Mouse (Mus musculus): Measurements from ENCODE around the gene Ear6.
"Not testable (repeated sequence)": the region's sequence is repeated elsewhere in the genome, so short reads cannot be mapped to it uniquely, and the experiment has no call there.

The Ear6 gene

DNA sequence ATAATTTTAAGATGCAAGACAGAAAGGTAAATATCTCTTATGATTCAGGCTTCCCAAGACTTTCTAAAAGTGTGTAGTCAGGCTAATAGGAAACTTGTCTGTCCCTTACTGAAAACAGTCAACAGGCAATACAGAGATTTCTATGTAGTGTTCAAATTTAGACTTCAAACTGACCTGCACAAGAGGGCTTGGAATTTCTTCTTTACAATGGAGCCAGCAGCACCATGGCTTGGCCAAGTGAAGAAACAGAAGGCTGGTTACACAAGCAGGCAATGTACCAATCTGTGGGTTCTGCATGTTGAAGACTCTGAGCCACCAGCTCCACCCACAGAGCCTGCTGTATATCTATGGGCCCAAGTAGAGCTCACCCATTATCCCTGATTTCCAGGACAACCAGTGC, at the start of gene Ear6:
TSS of gene Ear6 (plus strand) at position 301 of the 400 bp plus-strand sequence.
- DNase-seq (ENCODE audit: low spot score) = no peak

DNA sequence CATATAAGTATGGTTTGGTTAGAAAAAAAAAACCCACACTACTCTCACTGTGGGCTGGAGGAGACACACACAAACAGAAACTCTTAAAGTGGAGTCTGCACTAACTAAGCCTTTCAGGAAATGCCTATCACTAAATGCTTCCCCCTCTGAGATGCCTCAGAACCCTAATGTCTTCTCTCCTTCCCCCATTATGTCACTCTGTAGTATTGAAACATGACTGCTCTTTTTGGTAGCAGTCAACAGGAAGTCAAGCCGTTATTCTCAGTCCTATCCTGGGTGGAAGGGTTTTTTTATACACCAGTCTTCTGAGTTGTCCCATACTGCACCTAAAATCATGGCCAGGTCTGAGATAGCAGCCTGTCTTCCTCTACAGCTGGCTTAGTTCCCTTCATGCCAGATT, 26.9 kb upstream of the Ear6 start:
- DNase-seq (ENCODE audit: low spot score) = no peak

DNA sequence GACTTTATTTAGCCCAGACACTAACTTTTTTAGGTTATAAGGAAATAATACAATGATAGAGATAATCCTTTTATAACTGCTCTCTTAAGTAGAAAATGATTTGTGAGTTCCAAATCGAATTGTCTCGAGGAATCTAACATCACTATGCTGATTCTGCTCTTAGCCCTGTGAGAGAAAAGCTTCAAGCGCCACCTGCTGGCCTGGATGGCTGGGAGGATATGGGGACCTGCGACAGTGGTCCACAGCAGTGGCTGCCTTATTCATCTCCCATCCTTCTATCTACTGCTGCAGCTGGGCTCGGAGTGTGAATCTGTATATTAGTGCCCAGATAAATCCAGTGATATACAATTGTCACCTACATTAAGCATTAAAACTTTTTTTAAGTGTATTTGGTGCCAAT, 25.7 kb upstream of the Ear6 start:
- peak; percentile 1 for DNase-seq (ENCODE audit: low spot score)

- no peak for DNase-seq (ENCODE audit: low spot score)
Observed at GRCm38 (mm10) chr14:51829188-51829587, 24.3 kb upstream of the Ear6 start.

DNA sequence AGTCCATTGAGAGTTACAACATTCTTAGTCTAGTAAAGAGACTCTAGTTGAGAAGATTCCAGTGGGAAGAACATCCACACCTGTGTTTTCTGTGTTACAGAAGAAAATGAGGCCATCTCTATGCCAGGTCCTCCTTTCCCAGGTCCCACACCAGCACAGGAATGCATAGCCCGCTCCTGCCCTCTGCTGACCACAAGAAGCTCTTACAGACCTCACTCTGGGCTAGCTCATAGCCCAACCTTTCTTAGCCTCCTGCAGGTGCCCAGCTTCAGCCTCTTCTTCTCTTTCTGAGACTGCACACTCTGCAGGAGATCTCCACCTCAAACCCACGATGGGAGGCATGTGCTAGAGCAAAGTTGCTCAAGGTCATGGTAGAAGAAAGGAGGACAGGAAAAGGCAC, 15.0 kb upstream of the Ear6 start:
- not testable (repeated sequence) for DNase-seq (ENCODE audit: low spot score)

DNA sequence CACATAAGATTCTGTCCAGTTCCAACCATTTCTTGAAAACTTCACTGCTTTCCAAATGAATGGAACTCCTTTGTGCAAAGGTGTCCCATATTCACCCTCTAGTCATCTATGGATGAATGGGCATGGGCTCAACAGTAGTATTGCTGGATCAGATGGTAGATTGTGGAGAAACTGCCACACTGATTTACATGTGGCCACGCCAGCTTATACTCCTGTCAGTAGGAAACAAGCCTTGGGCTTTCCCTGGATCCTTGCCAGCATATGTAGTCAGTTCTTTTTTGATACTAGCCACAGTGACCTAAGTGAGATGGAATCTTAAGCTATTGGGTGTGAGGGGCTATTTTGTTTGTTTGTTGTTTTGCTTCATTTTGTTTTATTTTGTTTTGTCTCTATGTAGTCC, 11.2 kb upstream of the Ear6 start:
- no peak for DNase-seq (ENCODE audit: low spot score)

DNA sequence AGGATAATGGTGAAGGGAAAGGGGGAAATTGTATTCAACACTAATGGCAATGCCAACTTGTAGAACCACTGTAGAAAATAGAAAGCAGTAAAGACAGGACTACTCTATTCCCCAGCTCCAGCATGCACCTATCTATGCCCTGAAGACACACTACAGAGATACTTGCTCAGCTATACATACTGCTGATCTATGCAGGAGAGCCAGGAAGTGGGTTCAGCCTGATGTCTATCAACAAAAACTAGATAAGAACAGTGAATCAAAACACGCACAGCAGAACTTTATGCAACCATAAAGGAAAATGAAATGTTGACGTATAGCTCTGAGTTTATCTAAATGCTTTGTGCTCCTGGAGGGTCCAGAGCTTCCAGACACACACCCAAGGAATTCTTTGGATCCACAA, 10.7 kb upstream of the Ear6 start:
- no peak for DNase-seq (ENCODE audit: low spot score)

- DNase-seq (ENCODE audit: low spot score) = no peak
Observed at GRCm38 (mm10) chr14:51843882-51844281, 9.6 kb upstream of the Ear6 start.

- DNase-seq (ENCODE audit: low spot score) = no peak
Observed at GRCm38 (mm10) chr14:51846566-51846965, 6.9 kb upstream of the Ear6 start.

DNA sequence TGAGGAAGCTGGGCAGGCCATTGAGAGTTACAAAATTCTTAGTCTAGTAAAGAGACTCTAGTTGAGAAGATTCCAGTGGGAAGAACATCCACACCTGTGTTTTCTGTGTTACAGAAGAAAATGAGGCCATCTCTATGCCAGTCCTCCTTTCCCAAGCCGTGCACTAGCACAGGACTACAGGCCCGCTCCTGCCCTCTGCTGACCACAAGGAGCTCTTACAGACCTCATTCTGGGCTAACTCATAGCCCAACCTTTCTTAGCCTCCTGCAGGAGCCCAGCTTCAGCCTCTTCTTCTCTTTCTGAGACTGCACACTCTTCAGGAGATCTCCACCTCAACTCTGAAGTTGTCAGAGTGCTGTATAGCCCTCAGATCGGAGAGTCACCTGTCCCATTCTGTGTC, 2.5 kb upstream of the Ear6 start:
- not testable (repeated sequence) for DNase-seq (ENCODE audit: low spot score)

GRCm38 (mm10) chr14:51855280-51855679, 1.8 kb downstream of the Ear6 start:
- DNase-seq (ENCODE audit: low spot score) = not testable (repeated sequence)

GRCm38 (mm10) chr14:51863603-51864002, 10.1 kb downstream of the Ear6 start:
- DNase-seq (ENCODE audit: low spot score) = not testable (repeated sequence)

- no peak for DNase-seq (ENCODE audit: low spot score)
Observed at GRCm38 (mm10) chr14:51870756-51871155, 17.3 kb downstream of the Ear6 start.

DNA sequence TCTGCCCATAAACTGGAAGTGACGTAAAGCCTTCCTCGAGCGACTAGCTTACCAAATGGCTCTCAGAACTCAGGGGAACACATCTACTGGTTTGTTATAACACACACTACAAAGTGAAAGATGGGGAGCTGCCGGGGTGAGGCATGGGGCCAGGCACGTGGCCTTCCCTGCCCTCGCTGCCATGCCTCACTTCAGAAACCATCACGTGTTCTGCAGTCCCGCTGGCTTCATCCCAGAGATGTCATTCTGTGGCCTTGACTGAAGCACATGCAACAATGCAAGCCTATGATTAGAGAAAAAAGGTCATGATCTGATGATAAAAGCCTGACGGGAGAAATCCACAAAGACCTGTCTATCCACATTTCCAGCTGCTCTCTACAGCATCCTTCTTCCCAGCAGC, 18.2 kb downstream of the Ear6 start:
- DNase-seq (ENCODE audit: low spot score) = no peak

DNA sequence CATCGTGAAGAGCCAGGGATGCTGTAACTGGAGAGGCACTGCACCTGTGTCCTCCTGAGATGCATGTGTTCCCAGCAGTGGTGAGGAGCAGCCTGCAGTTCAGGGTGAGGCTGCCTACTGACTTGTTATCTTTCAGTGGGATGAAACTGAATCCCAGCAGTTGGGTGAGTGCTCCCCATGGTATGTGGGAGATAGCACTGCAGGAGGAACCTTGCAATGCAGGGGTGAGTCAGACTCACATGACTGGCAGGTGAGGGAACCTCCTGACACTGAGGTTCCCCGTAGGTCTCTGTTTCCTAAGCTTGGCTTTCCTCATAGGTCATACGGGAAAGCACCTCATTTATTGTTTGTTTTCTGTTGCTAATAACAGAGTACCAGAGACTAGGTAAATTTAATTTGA, 24.0 kb downstream of the Ear6 start:
- peak; percentile 24 for DNase-seq (ENCODE audit: low spot score)

GRCm38 (mm10) chr14:51883527-51884030, 30.1 kb downstream of the Ear6 start:
- DNase-seq (ENCODE audit: low spot score) = peak; percentile 69

GRCm38 (mm10) chr14:51884031-51884544, 30.6 kb downstream of the Ear6 start:
- DNase-seq (ENCODE audit: low spot score) = peak; percentile 19

DNA sequence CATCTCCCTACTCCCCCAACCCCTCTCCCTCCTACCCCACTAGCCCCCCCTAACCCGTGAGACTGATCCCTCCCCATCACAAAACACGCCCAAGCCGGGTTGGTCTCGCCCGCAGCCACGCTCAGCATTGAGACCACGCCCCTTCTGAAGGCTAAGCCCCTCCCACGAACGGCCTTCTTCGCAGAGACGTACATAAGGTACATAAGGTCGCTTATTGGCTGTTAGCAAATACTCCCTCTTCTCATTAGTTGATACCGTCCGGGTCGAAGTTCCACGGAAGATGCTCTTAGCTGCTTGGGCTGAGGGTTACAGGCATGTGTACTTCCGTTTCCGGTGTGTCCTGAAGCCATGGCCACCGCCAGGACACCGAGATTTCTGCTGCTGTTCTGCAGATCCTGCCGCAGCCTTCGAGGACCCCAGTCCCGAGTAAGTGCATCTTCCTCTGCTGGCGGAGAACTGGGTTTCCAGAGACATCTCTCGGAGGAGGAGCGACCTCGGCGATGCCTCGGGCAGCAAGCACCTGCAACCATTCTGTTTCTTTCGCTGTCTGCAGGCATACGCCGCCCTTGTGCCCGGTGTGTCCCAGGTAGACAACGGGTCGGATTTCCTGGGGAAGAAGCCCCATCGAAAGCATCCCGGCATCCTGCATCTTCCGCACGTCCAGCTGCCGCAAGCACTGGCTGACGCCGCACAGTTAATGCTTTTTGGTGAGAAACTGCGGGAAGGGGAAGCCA, 31.3 kb downstream of the Ear6 start, which contains the start of gene Mettl17:
TSS of gene Mettl17 (plus strand) at position 245 of the 734 bp plus-strand sequence.
- peak; percentile 88 for DNase-seq (ENCODE audit: low spot score)

GRCm38 (mm10) chr14:51886051-51886450, 32.6 kb downstream of the Ear6 start:
- DNase-seq (ENCODE audit: low spot score) = no peak

DNA sequence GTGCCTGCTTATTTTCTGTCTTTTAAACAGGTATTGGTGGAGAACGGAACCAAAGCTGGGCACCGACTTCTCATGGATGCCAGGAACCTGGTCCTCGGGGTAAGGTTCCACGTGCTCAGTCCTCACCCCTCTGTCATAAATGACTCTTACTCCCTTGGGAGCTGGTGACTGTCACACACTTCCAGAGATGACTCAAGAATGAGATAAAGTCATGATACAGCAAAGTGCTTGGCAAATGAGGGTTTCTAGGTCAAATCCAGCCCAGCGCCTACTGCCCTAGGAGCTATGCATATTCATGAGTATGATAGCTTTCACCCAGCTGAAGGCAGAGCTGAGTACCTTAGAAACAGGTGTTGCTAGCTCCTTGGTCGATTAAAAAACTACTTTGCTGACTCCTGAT, 36.3 kb downstream of the Ear6 start:
- DNase-seq (ENCODE audit: low spot score) = no peak

DNA sequence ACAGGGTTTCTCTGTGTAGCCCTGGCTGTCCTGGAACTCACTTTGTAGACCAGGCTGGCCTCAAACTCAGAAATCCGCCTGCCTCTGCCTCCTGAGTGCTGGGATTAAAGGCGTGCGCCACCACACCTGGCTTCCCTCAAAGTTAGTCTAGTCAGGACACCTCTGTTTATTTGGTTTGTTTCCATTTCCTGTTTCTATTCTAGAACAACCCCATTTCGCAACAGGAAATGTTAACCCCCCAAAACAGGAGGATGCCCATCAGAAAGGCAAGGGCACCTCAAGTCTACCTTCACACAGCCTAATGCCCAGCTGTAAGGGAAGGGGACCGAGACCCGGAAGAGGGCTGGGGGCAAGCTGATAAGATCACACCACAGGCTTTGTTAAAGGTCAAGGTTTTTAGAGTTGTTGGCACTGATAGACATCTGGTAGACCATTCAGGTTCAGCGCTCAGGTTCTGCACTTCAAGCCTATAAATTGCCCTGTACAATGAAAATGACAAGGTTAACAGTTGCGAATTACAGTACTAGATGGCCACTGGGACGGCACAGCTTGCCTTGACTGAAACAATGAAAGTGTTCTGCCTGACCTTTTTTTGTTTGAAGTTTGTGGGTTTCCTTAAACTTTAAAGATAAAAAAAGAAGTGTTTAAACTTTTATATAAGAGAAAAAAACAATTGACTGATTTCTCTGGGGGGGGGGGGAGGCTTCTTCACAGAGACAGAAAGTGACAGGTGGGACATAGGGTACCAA, 38.9 kb downstream of the Ear6 start, which contains the start of gene Slc39a2:
TSS of gene Slc39a2 (plus strand) at position 699 of the 749 bp plus-strand sequence.
- no peak for DNase-seq (ENCODE audit: low spot score)

- no peak for DNase-seq (ENCODE audit: low spot score)
Observed at GRCm38 (mm10) chr14:51893094-51893794, 39.7 kb downstream of the Ear6 start.

All from c-Kit-positive CD71-positive TER-119-positive erythroid progenitor cells, embryonic 14.5 days (primary cell).